21 mouse cellular contexts compared by ENCODE assay signal in genomic region chr5:96183211-96183610, GRCm38 (mm10).
"Had no signal": no experiment of that assay in that cellular context is flagged by ENCODE, and none has a peak within 500 bp of the region (broad histone marks: within the 10 kb centered on the region; RNA-seq: fewer than 3 reads in every experiment).

No protein-coding gene starts in this region.

- H3K9me3 ChIP-seq: heart, embryonic 10.5 days; heart, embryonic 12.5 days; hindbrain, embryonic 12.5 days; hindbrain, embryonic 15.5 days; kidney, embryonic 15.5 days; limb, embryonic 13.5 days; limb, embryonic 15.5 days had no signal

- H3K27me3 ChIP-seq: heart, embryonic 12.5 days; hindbrain, embryonic 12.5 days; hindbrain, embryonic 15.5 days; kidney, embryonic 15.5 days; limb, embryonic 13.5 days; limb, embryonic 15.5 days had no signal

- H3K4me3 ChIP-seq: heart, embryonic 10.5 days; heart, embryonic 12.5 days; hindbrain, embryonic 12.5 days; hindbrain, embryonic 15.5 days; kidney, embryonic 15.5 days; limb, embryonic 13.5 days; limb, embryonic 15.5 days had no signal

- H3K36me3 ChIP-seq: heart, embryonic 10.5 days; heart, embryonic 12.5 days; hindbrain, embryonic 12.5 days; hindbrain, embryonic 15.5 days; kidney, embryonic 15.5 days; limb, embryonic 13.5 days; limb, embryonic 15.5 days had no signal

- H3K4me2 ChIP-seq: heart, embryonic 12.5 days; hindbrain, embryonic 12.5 days; hindbrain, embryonic 15.5 days; kidney, embryonic 15.5 days; limb, embryonic 13.5 days; limb, embryonic 15.5 days had no signal

- H3K9ac ChIP-seq: heart, embryonic 12.5 days; hindbrain, embryonic 12.5 days; hindbrain, embryonic 15.5 days; kidney, embryonic 15.5 days; limb, embryonic 13.5 days; limb, embryonic 15.5 days had no signal

- ATAC-seq: hindbrain, postnatal 0 days; intestine, embryonic 16.5 days had no signal

- H3K4me1 ChIP-seq: heart, embryonic 10.5 days; hindbrain, embryonic 12.5 days; hindbrain, embryonic 15.5 days; kidney, embryonic 15.5 days; limb, embryonic 13.5 days; limb, embryonic 15.5 days had no signal

- H3K27ac ChIP-seq: heart, embryonic 10.5 days; hindbrain, embryonic 12.5 days; hindbrain, embryonic 15.5 days; hindbrain, postnatal 0 days; kidney, embryonic 15.5 days; kidney, postnatal 0 days; limb, embryonic 13.5 days; limb, embryonic 15.5 days had no signal

- DNase-seq: gastrocnemius, postnatal 14 days; gastrocnemius, postnatal 36 days; heart, adult 18-20 months; kidney, adult 11 months; kidney, adult 2 months; kidney, adult 9 months; kidney, postnatal 14 days; kidney, postnatal 36 days; layer of hippocampus, adult 9-11 months; layer of hippocampus, postnatal 36 days; left cerebral cortex, postnatal 4 days had no signal
